Mouse (Mus musculus) olfactory bulb, adult 2 months (tissue): Measurements from ENCODE around the gene Ryr2. TPM values are rescaled to one million over a fixed set of nuclear protein-coding genes. Genes with fewer than 3 reads are reported as not detected.

ENCODE experiments used
- H3K27ac ChIP-seq: fragments of 200-500 bp; 2 replicates; pipeline ENCODE4 v1.5.1; 2012; ENCODE audit warnings: low read depth, low read length; ENCODE audit not compliant: insufficient read depth
- H3K4me1 ChIP-seq: fragments of 200-500 bp; 2 replicates; pipeline ENCODE4 v1.6.1; 2012; ENCODE audit warnings: low read length; ENCODE audit not compliant: control insufficient read depth, insufficient read depth
- H3K4me3 ChIP-seq: fragments of 200-500 bp; 2 replicates; pipeline ENCODE4 v1.5.1; 2012; ENCODE audit warnings: mild to moderate bottlenecking, low read depth, low read length, moderate library complexity; ENCODE audit not compliant: insufficient read depth
- CTCF ChIP-seq: fragments of 200-500 bp; IDR thresholded peaks from 2 replicates; pipeline ENCODE4 v1.5.1; 2012; ENCODE audit warnings: low read depth, mild to moderate bottlenecking, low read length, moderate library complexity; ENCODE audit not compliant: insufficient read depth
- POLR2A ChIP-seq: fragments of 200-500 bp; IDR thresholded peaks from 2 replicates; pipeline ENCODE4 v1.6.1; 2012; ENCODE audit warnings: mild to moderate bottlenecking, low read depth, low read length, moderate library complexity; ENCODE audit not compliant: insufficient read depth
- WGBS: fragments of 180-500 bp; shearing (Covaris S2); methylation state at CpG from one replicate; pipeline ENCODE4 v1.1.7; 2018; 5-methylcytosine and 5-hydroxymethylcytosine counted together
- polyA plus RNA-seq: library from polyadenylated mRNA; stranded (reverse); fragments of >200 nt; gene quantifications from 2 replicates; pipeline ENCODE4 v1.2.4, GENCODE M21; 2012; ENCODE audit warnings: low replicate concordance; ENCODE audit not compliant: missing spikeins, insufficient read depth, insufficient read length

Gene Ryr2
- polyA plus RNA-seq, 1 experiment: 196 TPM

- 64% methylated on average over 4 of the region's 4 CpGs for WGBS
- no peak overlapping the region for H3K27ac ChIP-seq
- no peak overlapping the region for H3K4me3 ChIP-seq
- TF ChIP-seq CTCF (no peak), POLR2A (no peak)
- peaks cover 8% of the 10 kb centered on the region; the same call in 1 of the 2 replicates for H3K4me1 ChIP-seq
These were observed 27.2 kb downstream of the Ryr2 start for GRCm38 (mm10) chr13:12079536-12079935.

- no peak for TF ChIP-seq POLR2A
- no peak for TF ChIP-seq CTCF
- Histone ChIP-seq H3K4me3 (no peak overlapping the region), H3K27ac (no peak overlapping the region), H3K4me1 (peaks cover 13% of the 10 kb centered on the region)
- 86% methylated on average over 6 of the region's 6 CpGs for WGBS
These were observed 31.8 kb downstream of the Ryr2 start for GRCm38 (mm10) chr13:12074897-12075296.

GRCm38 (mm10) chr13:12072571-12072970 is 34.2 kb downstream of the Ryr2 start:
- WGBS: 42% methylated on average over 7 of the region's 7 CpGs
- H3K27ac ChIP-seq: no peak overlapping the region
- H3K4me3 ChIP-seq: no peak overlapping the region
- TF ChIP-seq CTCF: no peak
- no peak for TF ChIP-seq POLR2A
- H3K4me1 ChIP-seq: peaks cover 13% of the 10 kb centered on the region

- Histone ChIP-seq H3K4me1 (peaks cover 15% of the 10 kb centered on the region), H3K4me3 (no peak overlapping the region), H3K27ac (no peak overlapping the region)
- WGBS: 23% methylated on average over 3 of the region's 3 CpGs
- TF ChIP-seq CTCF (no peak), POLR2A (no peak)
These were observed 34.6 kb downstream of the Ryr2 start for GRCm38 (mm10) chr13:12072112-12072511.

GRCm38 (mm10) chr13:12070157-12071129 is 36.3 kb downstream of the Ryr2 start:
- no peak overlapping the region for H3K27ac ChIP-seq
- TF ChIP-seq POLR2A (no peak), CTCF (no peak)
- WGBS: 72% methylated on average over 14 of the region's 14 CpGs

GRCm38 (mm10) chr13:12064576-12064975 is 42.2 kb downstream of the Ryr2 start:
- Histone ChIP-seq H3K4me3 (no peak overlapping the region), H3K27ac (no peak overlapping the region), H3K4me1 (peaks cover 28% of the 10 kb centered on the region)
- WGBS: 79% methylated on average over 4 of the region's 4 CpGs
- TF ChIP-seq CTCF: no peak
- no peak for TF ChIP-seq POLR2A

More at GRCm38 (mm10) chr13:12070157-12071129, 36.3 kb downstream of the Ryr2 start:
- H3K4me1 ChIP-seq: peaks cover 21% of the 10 kb centered on the region
- H3K4me3 ChIP-seq: no peak overlapping the region

GRCm38 (mm10) chr13:12063561-12063960 is 43.2 kb downstream of the Ryr2 start:
- Histone ChIP-seq H3K27ac (no peak overlapping the region), H3K4me1 (peaks cover 29% of the 10 kb centered on the region), H3K4me3 (no peak overlapping the region)
- 74% methylated on average over 4 of the region's 4 CpGs for WGBS
- TF ChIP-seq CTCF (no peak), POLR2A (no peak)

GRCm38 (mm10) chr13:12057357-12057771 is 49.4 kb downstream of the Ryr2 start:
- Histone ChIP-seq H3K27ac (no peak overlapping the region), H3K4me1 (peaks cover 27% of the 10 kb centered on the region), H3K4me3 (no peak overlapping the region)
- TF ChIP-seq POLR2A (no peak), CTCF (no peak)
- WGBS: 76% methylated on average over 8 of the region's 8 CpGs

GRCm38 (mm10) chr13:12055913-12056312 is 50.8 kb downstream of the Ryr2 start:
- Histone ChIP-seq H3K27ac (no peak overlapping the region), H3K4me3 (no peak overlapping the region), H3K4me1 (peaks cover 16% of the 10 kb centered on the region)
- TF ChIP-seq CTCF: no peak
- WGBS: 86% methylated on average over 1 of the region's 1 CpGs
